Mouse (Mus musculus): Measurements from ENCODE around the gene Spock1.

DNA sequence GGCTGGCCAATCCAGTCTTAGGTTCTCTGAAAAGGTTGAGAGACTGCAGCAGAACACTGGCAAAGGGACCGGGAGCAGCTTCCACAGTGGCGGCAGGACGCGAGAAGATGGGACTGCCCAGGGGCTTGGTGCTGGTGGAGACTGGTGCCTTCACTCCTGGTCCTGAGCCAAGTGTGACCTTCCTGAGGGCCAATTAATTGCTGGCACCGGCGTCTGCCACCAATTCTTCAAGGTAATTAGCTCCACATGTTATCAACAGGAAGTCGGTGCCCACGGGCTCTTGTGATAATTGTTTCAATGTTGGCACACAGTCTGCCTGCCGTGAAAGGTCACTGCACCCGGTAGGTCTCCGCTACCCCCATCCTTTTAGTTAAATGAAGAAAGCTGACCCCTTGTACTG lies 37.1 kb upstream of the Spock1 start:
- TF ChIP-seq GATA1 (IDR thresholded peaks at IDR 0.05; ENCODE audit: borderline replicate concordance, low read length) (no peak), FLI1 (IDR thresholded peaks at IDR 0.05; ENCODE audit: low read length) (no peak)

Data from megakaryocyte, embryonic 14.5 days (primary cell).